ENCODE assay signal across 10 mouse cellular contexts in genomic region chr3:121886870-121887605, GRCm38 (mm10).
DNase-seq lines count a peak whose midpoint lies in the region; ATAC-seq lines count a peak whose summit lies in the region.
"Had no signal": no experiment of that assay in that cellular context is flagged by ENCODE, and none has a peak within 500 bp of the region (broad histone marks: within the 10 kb centered on the region; RNA-seq: fewer than 3 reads in every experiment).

No protein-coding gene starts in this region.

- peak overlapping the region; percentile 37 for H3K4me2 ChIP-seq in hindbrain, embryonic 12.5 days (replicated peaks)
- peak overlapping the region; percentile 19; the same call in 1 of the 2 replicates for H3K4me2 ChIP-seq in liver, embryonic 13.5 days

- H3K9me3 ChIP-seq in embryonic facial prominence, embryonic 10.5 days, result no peaks in the 10 kb centered on the region
- H3K9me3 ChIP-seq in hindbrain, embryonic 12.5 days (replicated peaks), result no peaks in the 10 kb centered on the region
- no peaks in the 10 kb centered on the region for H3K9me3 ChIP-seq in liver, embryonic 13.5 days (replicated peaks)
- H3K9me3 ChIP-seq: G1E had no signal

- no peak for ATAC-seq in hindbrain, embryonic 12.5 days (ENCODE audit: low FRiP score)
- ATAC-seq in liver, embryonic 13.5 days (ENCODE audit: low read depth), result no peak

- peaks cover 28% of the 10 kb centered on the region for H3K27me3 ChIP-seq in embryonic facial prominence, embryonic 10.5 days (replicated peaks; ENCODE audit: low read depth, poor library complexity, severe bottlenecking)
- peaks cover 19% of the 10 kb centered on the region for H3K27me3 ChIP-seq in hindbrain, embryonic 12.5 days
- no peaks in the 10 kb centered on the region for H3K27me3 ChIP-seq in liver, embryonic 13.5 days

- no peaks in the 10 kb centered on the region for H3K36me3 ChIP-seq in embryonic facial prominence, embryonic 10.5 days (replicated peaks)
- no peaks in the 10 kb centered on the region for H3K36me3 ChIP-seq in hindbrain, embryonic 12.5 days
- no peaks in the 10 kb centered on the region for H3K36me3 ChIP-seq in liver, embryonic 13.5 days
- H3K36me3 ChIP-seq: G1E had no signal

- H3K4me3 ChIP-seq in embryonic facial prominence, embryonic 10.5 days, result peak overlapping the region; percentile 37; the same call in 1 of the 2 replicates
- H3K4me3 ChIP-seq in hindbrain, embryonic 12.5 days, result no peak overlapping the region
- H3K4me3 ChIP-seq in liver, embryonic 13.5 days (replicated peaks), result no peak overlapping the region

- DNase-seq in kidney, adult 18-20 months, result peak; percentile 45
- DNase-seq in kidney, adult 11 months, result no peak
- DNase-seq in embryonic facial prominence, embryonic 10.5 days (ENCODE audit: low spot score), result peak; percentile 35
- no peak for DNase-seq in liver, embryonic 13.5 days
- DNase-seq in left cerebral cortex, adult 9 months (ENCODE audit: low spot score in 2 of 2), result no peak
- no peak for DNase-seq in thymus, postnatal 4 days
- DNase-seq in gastrocnemius, postnatal 4 days (ENCODE audit: low spot score in 2 of 2), result no peak
- DNase-seq: thymus, adult 2 months had no signal

- no peak overlapping the region for H3K27ac ChIP-seq in embryonic facial prominence, embryonic 10.5 days (replicated peaks)
- H3K27ac ChIP-seq in hindbrain, embryonic 12.5 days, result no peak overlapping the region
- H3K27ac ChIP-seq in liver, embryonic 13.5 days, result no peak overlapping the region

- 14% methylated on average over 15 of the region's 15 CpGs for WGBS in embryonic facial prominence, embryonic 10.5 days
- 28% methylated on average over 15 of the region's 15 CpGs for WGBS in hindbrain, embryonic 12.5 days
- WGBS in liver, embryonic 13.5 days (ENCODE audit: insufficient replicate concordance), result 32% methylated on average over 15 of the region's 15 CpGs

- H3K4me1 ChIP-seq in embryonic facial prominence, embryonic 10.5 days, result peaks cover 53% of the 10 kb centered on the region
- peaks cover 6% of the 10 kb centered on the region for H3K4me1 ChIP-seq in hindbrain, embryonic 12.5 days
- H3K4me1 ChIP-seq in liver, embryonic 13.5 days (replicated peaks), result peaks cover 13% of the 10 kb centered on the region; the same call in 1 of the 2 replicates

- H3K9ac ChIP-seq in hindbrain, embryonic 12.5 days, result no peak overlapping the region
- no peak overlapping the region for H3K9ac ChIP-seq in liver, embryonic 13.5 days

Comparison
In these comparisons a context has a peak if more than half of its experiments do, and no peak if none do; other contexts are left out.
1. DNase-seq: peak in kidney, adult 18-20 months (single experiment) and embryonic facial prominence, embryonic 10.5 days (single experiment); none in kidney, adult 11 months (single experiment), liver, embryonic 13.5 days (single experiment), left cerebral cortex, adult 9 months (0 of 2), thymus, postnatal 4 days (single experiment) and gastrocnemius, postnatal 4 days (0 of 2).